ENCODE assay signal across 19 mouse cellular contexts in genomic region chr11:109144236-109144635, GRCm38 (mm10). TPM values are rescaled to one million over a fixed set of nuclear protein-coding genes. Genes with fewer than 3 reads are reported as not detected.
A peak's percentile ranks its signal among the peaks of the same experiment; 100 is the strongest.
DNase-seq lines count a peak whose midpoint lies in the region; ATAC-seq and TF ChIP-seq lines count a peak whose summit lies in the region.
"Had no signal": no experiment of that assay in that cellular context is flagged by ENCODE, and none has a peak within 500 bp of the region (broad histone marks: within the 10 kb centered on the region; RNA-seq: fewer than 3 reads in every experiment).

TSS of gene E030025P04Rik (minus strand) at chr11:109144369.

- no peak within 1 kb of the TSS for H3K9ac ChIP-seq in embryonic facial prominence, embryonic 14.5 days (ENCODE audit: low read depth, low read length)
- no peak within 1 kb of the TSS for H3K9ac ChIP-seq in limb, embryonic 13.5 days
- H3K9ac ChIP-seq in forebrain, postnatal 0 days: no peak within 1 kb of the TSS
- H3K9ac ChIP-seq: embryonic facial prominence, embryonic 12.5 days; forebrain, embryonic 12.5 days; liver, embryonic 13.5 days had no signal

- no peak for ATAC-seq in embryonic facial prominence, embryonic 14.5 days (ENCODE audit: low read depth)
- peak; percentile 32; the same call in 1 of the 2 replicates for ATAC-seq in limb, embryonic 13.5 days (ENCODE audit: low FRiP score, low read depth)
- ATAC-seq in forebrain, postnatal 0 days: no peak

- no peaks in the 10 kb centered on the region for H3K9me3 ChIP-seq in embryonic facial prominence, embryonic 14.5 days (ENCODE audit: control insufficient read depth, low read length)
- no peaks in the 10 kb centered on the region for H3K9me3 ChIP-seq in embryonic facial prominence, embryonic 10.5 days
- no peaks in the 10 kb centered on the region for H3K9me3 ChIP-seq in limb, embryonic 13.5 days
- no peaks in the 10 kb centered on the region for H3K9me3 ChIP-seq in limb, embryonic 10.5 days (replicated peaks)
- no peaks in the 10 kb centered on the region for H3K9me3 ChIP-seq in forebrain, postnatal 0 days (ENCODE audit: low read length)
- H3K9me3 ChIP-seq: embryonic facial prominence, embryonic 12.5 days; forebrain, embryonic 12.5 days; hindbrain, embryonic 10.5 days; liver, embryonic 13.5 days; midbrain, embryonic 10.5 days had no signal

- no peaks in the 10 kb centered on the region for H3K36me3 ChIP-seq in embryonic facial prominence, embryonic 14.5 days (ENCODE audit: control insufficient read depth, insufficient read depth, low read length)
- H3K36me3 ChIP-seq in embryonic facial prominence, embryonic 10.5 days (replicated peaks): no peaks in the 10 kb centered on the region
- H3K36me3 ChIP-seq in limb, embryonic 13.5 days: no peaks in the 10 kb centered on the region
- H3K36me3 ChIP-seq in limb, embryonic 10.5 days: no peaks in the 10 kb centered on the region
- H3K36me3 ChIP-seq in forebrain, postnatal 0 days (ENCODE audit: insufficient read depth): no peaks in the 10 kb centered on the region
- H3K36me3 ChIP-seq: embryonic facial prominence, embryonic 12.5 days; forebrain, embryonic 12.5 days; hindbrain, embryonic 10.5 days; liver, embryonic 13.5 days; midbrain, embryonic 10.5 days had no signal

- no peak within 1 kb of the TSS for H3K4me2 ChIP-seq in embryonic facial prominence, embryonic 14.5 days (ENCODE audit: low read depth, low read length)
- H3K4me2 ChIP-seq in limb, embryonic 13.5 days (replicated peaks): no peak within 1 kb of the TSS
- no peak within 1 kb of the TSS for H3K4me2 ChIP-seq in forebrain, postnatal 0 days (ENCODE audit: low read depth)
- H3K4me2 ChIP-seq: embryonic facial prominence, embryonic 12.5 days; forebrain, embryonic 12.5 days; liver, embryonic 13.5 days had no signal

- H3K27me3 ChIP-seq in embryonic facial prominence, embryonic 14.5 days (replicated peaks; ENCODE audit: control insufficient read depth, insufficient read depth, low read length): no peaks in the 10 kb centered on the region
- no peaks in the 10 kb centered on the region for H3K27me3 ChIP-seq in embryonic facial prominence, embryonic 10.5 days (replicated peaks; ENCODE audit: low read depth, poor library complexity, severe bottlenecking)
- no peaks in the 10 kb centered on the region for H3K27me3 ChIP-seq in limb, embryonic 13.5 days
- no peaks in the 10 kb centered on the region for H3K27me3 ChIP-seq in limb, embryonic 10.5 days (ENCODE audit: low read depth, poor library complexity, severe bottlenecking)
- H3K27me3 ChIP-seq in cerebellum, adult 2 months (ENCODE audit: control insufficient read depth, insufficient read depth, low read length): no peaks in the 10 kb centered on the region
- no peaks in the 10 kb centered on the region for H3K27me3 ChIP-seq in forebrain, postnatal 0 days (ENCODE audit: insufficient read depth, low read length)
- H3K27me3 ChIP-seq: embryonic facial prominence, embryonic 12.5 days; forebrain, embryonic 12.5 days; liver, embryonic 13.5 days had no signal

- no peak within 1 kb of the TSS for H3K27ac ChIP-seq in embryonic facial prominence, embryonic 14.5 days (replicated peaks; ENCODE audit: low read depth, low read length)
- H3K27ac ChIP-seq in embryonic facial prominence, embryonic 10.5 days (replicated peaks): no peak within 1 kb of the TSS
- no peak within 1 kb of the TSS for H3K27ac ChIP-seq in limb, embryonic 13.5 days
- no peak within 1 kb of the TSS for H3K27ac ChIP-seq in limb, embryonic 10.5 days
- no peak within 1 kb of the TSS for H3K27ac ChIP-seq in cerebellum, adult 2 months (ENCODE audit: insufficient read depth, low read length)
- H3K27ac ChIP-seq in forebrain, postnatal 0 days (ENCODE audit: low read depth, low read length): no peak within 1 kb of the TSS
- H3K27ac ChIP-seq: embryonic facial prominence, embryonic 12.5 days; forebrain, embryonic 12.5 days; hindbrain, embryonic 10.5 days; layer of hippocampus, adult 2 months; liver, embryonic 13.5 days; midbrain, embryonic 10.5 days had no signal

- no peak for TF ChIP-seq POLR2A in cerebellum, adult 2 months (IDR thresholded peaks at IDR 0.05; ENCODE audit: borderline replicate concordance, insufficient read depth, low read length)

- TF ChIP-seq CTCF in cerebellum, adult 2 months (IDR thresholded peaks at IDR 0.05; ENCODE audit: borderline replicate concordance, insufficient read depth, low read depth, low read length): no peak
- TF ChIP-seq CTCF in forebrain, postnatal 0 days (IDR thresholded peaks at IDR 0.05; ENCODE audit: low read depth): no peak

- H3K4me1 ChIP-seq in embryonic facial prominence, embryonic 14.5 days (ENCODE audit: control insufficient read depth, insufficient read depth, low read length): no peaks in the 10 kb centered on the region
- no peaks in the 10 kb centered on the region for H3K4me1 ChIP-seq in embryonic facial prominence, embryonic 10.5 days
- peaks cover 16% of the 10 kb centered on the region; the same call in 1 of the 2 replicates for H3K4me1 ChIP-seq in limb, embryonic 13.5 days
- H3K4me1 ChIP-seq in limb, embryonic 10.5 days: peaks cover 11% of the 10 kb centered on the region
- no peaks in the 10 kb centered on the region for H3K4me1 ChIP-seq in cerebellum, adult 2 months (ENCODE audit: control insufficient read depth, insufficient read depth, low read length)
- no peaks in the 10 kb centered on the region for H3K4me1 ChIP-seq in forebrain, postnatal 0 days (ENCODE audit: insufficient read depth)
- H3K4me1 ChIP-seq: embryonic facial prominence, embryonic 12.5 days; forebrain, embryonic 12.5 days; liver, embryonic 13.5 days had no signal

- 46% methylated on average over 4 of the region's 4 CpGs for WGBS in embryonic facial prominence, embryonic 14.5 days
- WGBS in embryonic facial prominence, embryonic 10.5 days: 82% methylated on average over 4 of the region's 4 CpGs
- 69% methylated on average over 4 of the region's 4 CpGs for WGBS in limb, embryonic 13.5 days
- 82% methylated on average over 4 of the region's 4 CpGs for WGBS in limb, embryonic 10.5 days
- whole genome bisulfite sequencing in cerebellum, adult 2 months: 61% methylated on average over 4 of the region's 4 CpGs
- WGBS in forebrain, postnatal 0 days: 83% methylated on average over 4 of the region's 4 CpGs

- DNase-seq in embryonic facial prominence, embryonic 14.5 days (ENCODE audit: low spot score): peak; percentile 16
- DNase-seq in embryonic facial prominence, embryonic 10.5 days (ENCODE audit: low spot score): no peak
- DNase-seq in limb, embryonic 10.5 days (ENCODE audit: low spot score): no peak
- DNase-seq in lung, adult 18-20 months: peak; percentile 25 to 54
- peak; percentile 64 for DNase-seq in lung, postnatal 36 days
- DNase-seq in cerebellum, adult 2 months: no peak
- no peak for DNase-seq in forebrain, postnatal 0 days
- DNase-seq: adrenal gland, adult 8-10 months; cerebellum, postnatal 36 days; kidney, adult 18-20 months; liver, embryonic 13.5 days; thymus, postnatal 36 days had no signal

- no peak within 1 kb of the TSS for H3K4me3 ChIP-seq in embryonic facial prominence, embryonic 14.5 days (ENCODE audit: low read depth, low read length)
- H3K4me3 ChIP-seq in embryonic facial prominence, embryonic 10.5 days: no peak within 1 kb of the TSS
- H3K4me3 ChIP-seq in limb, embryonic 13.5 days: no peak within 1 kb of the TSS
- H3K4me3 ChIP-seq in limb, embryonic 10.5 days: no peak within 1 kb of the TSS
- no peak within 1 kb of the TSS for H3K4me3 ChIP-seq in cerebellum, adult 2 months (replicated peaks; ENCODE audit: insufficient read depth, low read depth, low read length)
- H3K4me3 ChIP-seq in forebrain, postnatal 0 days (ENCODE audit: low read depth, low read length): no peak within 1 kb of the TSS
- H3K4me3 ChIP-seq: embryonic facial prominence, embryonic 12.5 days; forebrain, embryonic 12.5 days; hindbrain, embryonic 10.5 days; layer of hippocampus, adult 2 months; liver, embryonic 13.5 days; midbrain, embryonic 10.5 days had no signal

RNA-seq across cellular contexts. Expression of gene E030025P04Rik, which starts in this region (rescaled TPM):
- not detected in 2 replicates for polyA plus RNA-seq in embryonic facial prominence, embryonic 14.5 days (2014; fragmentation: Nextera tagmentation; extraction: Ambion mirVana)
- not detected in 2 replicates for polyA plus RNA-seq in embryonic facial prominence, embryonic 10.5 days (2016; fragmentation: Nextera tagmentation; extraction: Ambion mirVana)
- not detected in 2 replicates for polyA plus RNA-seq in limb, embryonic 13.5 days (2015; fragmentation: Nextera tagmentation; extraction: Ambion mirVana)
- polyA plus RNA-seq in limb, embryonic 10.5 days (2016; fragmentation: Nextera tagmentation; extraction: Ambion mirVana): not detected in 2 replicates
- not detected in 2 replicates for polyA plus RNA-seq in cerebellum, adult 2 months (2012; rRNA removed)
- total RNA-seq in forebrain, postnatal 0 days (2014; rRNA removed): not detected in 2 replicates
- not detected in 2 replicates for polyA plus RNA-seq in forebrain, postnatal 0 days (2015; fragmentation: Nextera tagmentation; extraction: Ambion mirVana)
- total RNA-seq: adrenal gland, adult 8-10 months; layer of hippocampus, adult 2 months had no signal
- polyA plus RNA-seq: embryonic facial prominence, embryonic 12.5 days; forebrain, embryonic 12.5 days; heart, embryonic 14.5 days; hindbrain, embryonic 10.5 days; liver, embryonic 13.5 days; midbrain, embryonic 10.5 days had no signal

Comparison
In these comparisons a context has a peak if more than half of its experiments do, and no peak if none do; other contexts are left out.
1. Peak in DNase-seq in embryonic facial prominence, embryonic 14.5 days; RNA of the gene not detected or under 1 TPM.
2. Peak in ATAC-seq in limb, embryonic 13.5 days; RNA of the gene not detected or under 1 TPM.
3. DNase-seq: peak in lung, adult 18-20 months (2 of 2) and lung, postnatal 36 days (single experiment); none in embryonic facial prominence, embryonic 10.5 days (single experiment), limb, embryonic 10.5 days (single experiment), cerebellum, adult 2 months (0 of 2) and forebrain, postnatal 0 days (single experiment).